Mouse (Mus musculus): ENCODE results near the gene Trp53bp2.

The Trp53bp2 gene

DNA sequence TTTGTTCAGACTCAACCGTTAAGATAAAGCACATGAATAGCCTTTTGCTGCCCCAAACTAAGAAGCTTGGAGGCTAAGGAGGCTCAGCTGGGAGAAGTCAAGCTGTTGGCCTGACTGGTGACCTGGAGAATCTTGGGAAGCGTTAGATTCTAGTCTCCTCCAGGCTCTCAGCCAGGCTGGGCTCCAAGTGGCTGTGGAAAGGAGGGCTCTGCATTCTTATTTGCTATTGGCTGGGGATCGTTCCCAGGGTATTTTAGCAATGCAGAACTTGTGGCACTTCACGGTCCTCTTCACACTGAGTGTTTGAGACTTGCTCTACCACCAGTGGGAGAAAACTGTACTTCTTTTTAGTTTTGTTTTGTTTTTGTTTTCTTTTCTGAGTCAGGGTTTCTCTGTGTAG is 20.2 kb upstream of the Trp53bp2 start:
- no peak for TF ChIP-seq GATA4 (IDR thresholded peaks at IDR 0.05; ENCODE audit: insufficient replicate concordance, low read length)

DNA sequence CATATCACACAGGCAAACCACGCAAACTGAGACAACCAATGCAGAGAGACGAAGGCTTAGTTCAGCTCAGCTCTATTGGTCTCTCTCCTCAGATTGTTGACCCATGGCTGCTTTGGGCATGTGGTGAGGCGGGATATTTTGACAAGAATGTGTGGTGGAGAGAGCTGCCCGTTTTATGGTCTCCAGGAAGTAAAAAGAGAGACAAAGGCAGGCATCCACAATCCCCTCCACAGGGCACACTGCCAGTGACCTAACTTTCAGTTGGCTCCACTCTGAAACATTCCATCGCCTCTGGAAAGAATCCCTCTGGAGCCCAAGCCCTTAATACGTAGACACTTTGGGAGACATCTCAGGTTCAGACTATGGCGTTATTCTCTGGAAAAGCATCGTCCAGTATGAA is 10.8 kb upstream of the Trp53bp2 start:
- TF ChIP-seq GATA4 (IDR thresholded peaks at IDR 0.05; ENCODE audit: insufficient replicate concordance, low read length) = no peak

DNA sequence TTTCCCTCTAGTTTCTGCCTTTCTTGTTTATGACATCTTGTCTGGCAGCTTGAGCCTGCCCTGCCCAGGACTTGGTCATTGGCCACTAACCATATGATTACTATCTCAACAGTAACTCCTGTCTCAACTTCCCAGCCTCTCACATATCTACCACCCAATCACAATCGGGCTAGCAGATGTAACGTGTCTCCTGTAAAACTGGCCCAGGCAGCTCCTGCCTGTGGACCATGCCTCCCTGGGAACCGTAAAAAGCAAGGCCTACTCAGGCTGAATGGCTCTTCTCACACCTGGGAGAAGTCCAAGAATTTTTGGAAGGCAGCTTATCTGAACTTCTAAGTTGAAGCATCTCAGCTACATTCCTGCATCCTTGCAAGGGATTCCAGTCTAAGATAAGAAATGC is 10.2 kb upstream of the Trp53bp2 start:
- no peak for TF ChIP-seq GATA4 (IDR thresholded peaks at IDR 0.05; ENCODE audit: insufficient replicate concordance, low read length)

DNA sequence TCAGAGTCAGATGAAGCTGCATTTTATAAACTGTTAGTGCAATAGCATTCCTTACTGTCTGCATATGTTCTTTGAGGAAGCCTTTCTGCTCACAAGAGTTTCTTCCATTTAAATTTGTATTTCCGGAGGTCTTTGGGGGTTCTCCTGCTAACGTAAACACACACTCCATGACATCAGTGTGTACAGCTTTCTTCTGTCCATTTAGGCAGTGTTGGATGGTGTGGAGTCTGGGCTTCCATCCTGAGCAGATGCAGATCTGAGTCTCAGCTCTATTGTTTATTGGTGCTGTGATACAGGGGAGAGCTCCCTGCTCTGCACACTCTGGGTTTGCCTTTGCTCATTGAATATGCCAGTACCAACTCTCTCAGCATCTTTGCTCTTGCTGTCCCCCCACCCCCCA is 9.8 kb upstream of the Trp53bp2 start:
- no peak for TF ChIP-seq GATA4 (IDR thresholded peaks at IDR 0.05; ENCODE audit: insufficient replicate concordance, low read length)

DNA sequence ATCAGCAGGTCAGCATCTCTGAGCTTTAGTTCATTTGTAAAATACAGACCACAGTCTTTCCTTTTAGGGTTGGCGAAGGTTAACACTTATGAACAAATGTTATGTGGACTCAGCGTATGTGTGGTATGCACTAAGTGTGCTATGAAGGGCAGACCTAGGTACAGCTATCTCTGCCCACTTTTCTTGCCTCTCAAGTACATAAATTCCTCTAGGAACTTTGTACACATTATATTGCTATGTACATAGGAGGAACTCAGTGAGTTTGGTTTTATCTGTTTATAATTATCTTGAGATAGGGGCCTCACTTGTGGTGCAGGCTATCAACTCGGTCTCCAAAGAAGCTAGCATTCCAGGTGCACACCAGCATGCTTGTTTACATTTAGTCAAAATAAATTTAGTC is 9.1 kb upstream of the Trp53bp2 start:
- TF ChIP-seq GATA4 (IDR thresholded peaks at IDR 0.05; ENCODE audit: insufficient replicate concordance, low read length) = no peak

DNA sequence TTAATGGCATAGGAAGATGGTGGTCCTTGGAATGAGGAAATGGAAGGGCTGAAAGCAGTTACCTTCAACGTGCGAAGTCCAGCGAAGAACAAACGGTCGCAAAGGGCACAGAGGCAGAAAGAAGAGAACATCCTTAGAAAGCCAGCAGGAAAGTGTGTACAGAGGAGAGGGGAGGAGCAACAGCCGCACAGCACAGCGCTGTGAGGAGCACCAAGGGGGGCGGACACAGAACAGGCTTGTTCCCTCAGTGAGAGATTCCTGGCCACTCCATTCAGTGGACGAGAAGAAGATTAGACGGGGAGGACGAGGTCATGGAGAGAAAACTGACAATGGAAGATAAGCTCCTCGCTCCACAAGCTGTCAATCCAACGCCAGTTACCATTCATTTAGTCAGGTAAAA is 5.9 kb upstream of the Trp53bp2 start:
- no peak for TF ChIP-seq GATA4 (IDR thresholded peaks at IDR 0.05; ENCODE audit: insufficient replicate concordance, low read length)

DNA sequence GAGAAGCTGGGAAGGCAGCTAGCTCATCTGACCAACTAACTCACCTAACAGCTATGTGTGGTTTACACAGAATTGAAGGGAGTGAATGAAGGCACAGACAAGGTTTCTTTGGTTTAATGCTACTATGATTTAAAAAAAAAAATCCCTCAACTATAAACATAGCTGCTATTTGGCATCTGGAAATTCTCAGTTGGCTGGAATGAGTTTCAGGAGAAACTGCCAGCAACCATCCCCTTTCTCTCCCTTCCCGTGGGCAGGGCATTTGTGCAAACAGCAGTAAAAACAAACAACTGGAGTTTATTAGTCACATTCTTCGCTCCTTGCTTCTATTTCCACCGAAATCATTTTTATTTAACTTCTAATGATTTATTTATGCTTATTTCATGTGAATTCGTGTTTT is 2.4 kb upstream of the Trp53bp2 start:
- TF ChIP-seq GATA4 (IDR thresholded peaks at IDR 0.05; ENCODE audit: insufficient replicate concordance, low read length) = no peak

DNA sequence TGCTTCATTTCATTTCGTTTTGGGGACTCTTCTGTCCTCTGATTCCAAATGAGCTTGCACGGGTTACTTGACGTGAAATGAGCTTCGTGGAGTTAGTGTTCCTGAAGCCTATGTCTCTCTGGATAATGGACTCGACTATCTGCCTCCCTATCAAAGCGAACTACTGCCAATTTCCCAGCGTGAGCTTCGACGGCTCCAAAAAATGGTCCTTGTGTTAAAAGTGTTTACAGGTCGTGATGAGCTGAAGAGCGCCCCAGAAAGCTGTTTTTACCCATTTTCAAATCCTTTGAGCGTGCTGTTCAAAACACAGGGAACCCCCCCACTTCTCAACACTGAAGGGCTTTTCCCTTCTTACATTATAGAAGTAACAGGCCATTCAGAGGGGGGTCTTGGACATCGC is 729 bp upstream of the Trp53bp2 start:
- TF ChIP-seq GATA4 (IDR thresholded peaks at IDR 0.05; ENCODE audit: insufficient replicate concordance, low read length) = no peak

DNA sequence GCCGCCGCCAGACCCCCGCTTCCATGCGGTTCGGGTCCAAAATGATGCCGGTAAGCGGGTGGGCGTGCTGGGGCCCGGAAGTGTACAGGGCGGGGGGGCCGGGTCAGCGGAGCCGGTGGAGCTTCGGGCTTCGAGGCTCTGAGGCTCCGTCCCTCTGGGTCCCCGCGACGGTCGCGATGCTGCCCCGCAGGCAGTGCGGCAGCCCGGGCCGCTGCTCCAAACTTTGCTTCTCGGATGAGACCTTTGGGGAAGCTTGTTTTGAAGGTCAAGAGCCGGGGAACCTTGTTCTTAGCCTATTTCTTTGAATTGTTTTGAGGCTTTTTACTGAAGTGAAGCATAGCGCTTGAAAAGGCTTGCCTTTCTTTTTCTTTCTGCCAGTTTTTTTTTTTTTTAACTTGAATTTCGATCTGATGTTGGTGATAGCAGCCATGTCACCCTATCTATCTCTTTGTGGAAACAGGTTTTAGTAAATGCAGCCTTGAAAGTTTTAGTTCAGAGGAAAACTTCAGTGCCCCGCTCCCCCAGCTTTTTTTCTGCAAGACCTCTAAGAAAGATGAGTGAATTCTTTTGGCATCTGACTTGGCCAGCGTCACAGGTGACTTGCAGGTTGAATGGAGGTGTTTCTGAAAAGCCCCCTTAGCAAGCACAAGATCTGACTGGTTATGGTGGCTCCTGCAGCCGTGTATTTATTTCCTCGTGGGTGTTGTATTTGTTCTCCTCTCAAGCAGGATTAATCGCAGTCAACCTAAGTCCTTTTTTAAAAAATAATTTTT is 615 bp downstream of the Trp53bp2 start:
- no peak for TF ChIP-seq GATA4 (IDR thresholded peaks at IDR 0.05; ENCODE audit: insufficient replicate concordance, low read length)

DNA sequence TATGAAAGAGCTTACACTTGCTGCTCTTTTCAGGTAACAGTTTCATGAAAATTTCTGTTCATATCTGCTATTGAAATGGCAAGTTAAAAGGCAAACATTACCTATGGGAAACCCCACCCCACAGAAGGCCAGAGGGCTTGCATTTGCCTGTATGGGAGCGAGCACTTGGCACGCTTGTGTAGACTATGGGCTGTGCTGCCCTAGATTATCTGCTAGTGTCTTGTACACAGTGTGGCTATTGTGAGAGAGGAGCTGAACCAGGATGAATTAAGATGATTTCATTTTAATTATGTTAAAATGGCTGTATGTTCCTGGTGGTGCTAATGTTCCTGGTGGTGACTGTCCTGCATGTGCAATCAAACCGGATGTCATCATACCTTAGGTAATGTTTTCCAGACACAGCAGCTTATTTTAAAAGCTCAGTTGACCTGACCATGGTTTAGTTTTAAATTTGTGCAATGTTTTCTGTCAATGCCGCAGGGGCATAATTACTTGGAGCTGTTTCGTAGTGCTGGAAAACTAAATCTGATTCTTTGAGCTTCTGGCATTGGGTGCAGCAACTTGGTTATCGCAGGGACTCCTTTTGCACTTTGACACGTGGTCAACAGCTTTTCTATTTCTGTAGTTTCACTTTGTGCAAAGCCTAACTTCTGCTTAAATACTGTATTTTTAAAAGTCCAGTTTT is 3.8 kb downstream of the Trp53bp2 start:
- TF ChIP-seq GATA4 (IDR thresholded peaks at IDR 0.05; ENCODE audit: insufficient replicate concordance, low read length) = no peak

DNA sequence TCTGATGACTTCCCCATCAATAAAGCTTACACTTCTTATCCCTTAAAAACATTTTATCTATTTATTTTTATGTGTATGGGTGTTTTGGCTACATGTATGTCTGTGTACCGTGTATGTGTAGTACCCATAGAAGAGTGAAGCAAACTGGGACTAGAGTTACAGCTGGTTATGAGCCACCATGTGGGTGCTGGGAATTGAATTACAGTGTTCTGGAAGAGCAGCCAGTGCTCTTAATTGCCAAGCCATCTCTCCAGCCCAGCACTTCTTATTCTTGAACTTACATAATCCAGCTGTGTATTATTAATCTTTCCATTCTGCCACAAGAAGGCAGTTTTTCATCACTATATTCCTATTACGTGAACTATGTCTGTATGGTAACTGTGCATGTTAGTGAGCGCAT is 10.5 kb downstream of the Trp53bp2 start:
- no peak for TF ChIP-seq GATA4 (IDR thresholded peaks at IDR 0.05; ENCODE audit: insufficient replicate concordance, low read length)

DNA sequence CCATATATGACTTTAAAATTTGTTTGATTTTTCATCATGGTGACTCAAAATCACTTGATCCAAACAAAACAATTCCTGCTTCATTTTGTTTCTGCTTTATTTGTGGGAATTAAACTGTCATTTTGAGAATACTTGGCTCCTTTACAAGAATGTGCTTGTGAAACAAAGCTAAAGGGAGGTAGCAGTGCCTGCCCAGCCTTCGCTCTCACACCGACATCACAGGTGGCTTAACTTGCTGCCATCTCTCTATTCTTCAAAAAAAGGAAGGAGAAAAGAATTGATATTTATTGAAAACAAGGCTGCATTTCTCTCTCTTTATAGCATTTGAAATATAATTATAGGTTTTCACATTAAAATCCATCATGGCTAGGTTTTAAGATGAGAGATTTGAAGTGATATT is 15.3 kb downstream of the Trp53bp2 start:
- TF ChIP-seq GATA4 (IDR thresholded peaks at IDR 0.05; ENCODE audit: insufficient replicate concordance, low read length) = no peak

DNA sequence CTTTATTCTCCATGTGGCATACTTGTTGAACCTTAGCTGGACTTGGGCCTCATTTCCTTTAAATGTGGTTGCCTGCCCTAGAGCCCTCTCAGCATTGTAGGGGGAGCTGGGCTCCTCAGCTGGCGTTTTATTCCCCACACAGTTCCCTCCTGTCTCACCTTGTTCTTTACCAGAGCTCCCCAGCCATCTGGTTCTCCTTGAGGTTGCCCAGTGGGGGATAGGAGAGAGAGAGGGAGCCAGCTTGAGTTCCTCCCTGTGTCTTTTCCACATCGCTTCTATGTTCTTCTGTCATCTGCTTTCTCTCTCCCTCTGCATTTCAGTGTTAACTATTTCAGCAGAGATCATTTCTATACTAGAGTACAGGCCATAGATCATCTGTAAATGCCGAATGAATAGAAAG is 16.2 kb downstream of the Trp53bp2 start:
- TF ChIP-seq GATA4 (IDR thresholded peaks at IDR 0.05; ENCODE audit: insufficient replicate concordance, low read length) = no peak

DNA sequence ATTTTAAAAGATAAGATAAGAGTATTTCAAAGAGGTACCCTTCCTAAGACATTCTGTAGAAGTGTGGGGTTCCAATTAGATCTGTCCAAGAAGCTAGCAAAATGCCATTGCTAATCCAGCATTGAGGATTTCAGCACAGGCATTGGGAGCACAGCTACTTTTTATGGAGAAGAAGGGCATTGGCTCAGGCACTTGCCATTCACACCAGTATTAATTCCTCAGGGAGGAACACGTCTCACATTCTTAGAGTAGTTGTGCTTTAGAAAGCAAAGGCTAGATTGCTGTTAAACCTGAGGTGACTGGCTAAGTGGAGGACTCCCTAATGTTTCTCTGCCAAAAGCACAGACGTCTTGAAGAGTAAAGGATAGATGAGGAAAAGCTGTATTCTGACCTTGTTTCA is 17.5 kb downstream of the Trp53bp2 start:
- no peak for TF ChIP-seq GATA4 (IDR thresholded peaks at IDR 0.05; ENCODE audit: insufficient replicate concordance, low read length)

DNA sequence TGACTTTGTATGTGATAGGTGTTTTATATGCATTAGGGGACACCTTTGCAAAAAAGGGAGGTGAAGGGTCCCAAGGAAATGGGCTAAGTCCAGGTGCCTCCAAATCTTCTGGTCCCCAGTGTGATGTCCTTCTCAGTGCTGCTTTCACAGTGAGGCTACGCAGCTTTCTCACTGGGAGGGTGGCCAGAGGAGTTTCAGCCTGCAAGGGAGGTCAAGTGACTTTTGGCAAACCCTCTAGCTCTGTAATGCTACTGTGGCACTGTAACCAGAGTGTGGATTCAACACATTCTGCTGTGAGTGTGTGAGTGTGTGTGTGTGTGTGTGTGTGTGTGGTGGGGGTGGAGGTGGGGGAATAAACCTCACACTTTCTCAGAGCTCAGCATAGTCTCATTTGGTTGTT is 18.5 kb downstream of the Trp53bp2 start:
- no peak for TF ChIP-seq GATA4 (IDR thresholded peaks at IDR 0.05; ENCODE audit: insufficient replicate concordance, low read length)

DNA sequence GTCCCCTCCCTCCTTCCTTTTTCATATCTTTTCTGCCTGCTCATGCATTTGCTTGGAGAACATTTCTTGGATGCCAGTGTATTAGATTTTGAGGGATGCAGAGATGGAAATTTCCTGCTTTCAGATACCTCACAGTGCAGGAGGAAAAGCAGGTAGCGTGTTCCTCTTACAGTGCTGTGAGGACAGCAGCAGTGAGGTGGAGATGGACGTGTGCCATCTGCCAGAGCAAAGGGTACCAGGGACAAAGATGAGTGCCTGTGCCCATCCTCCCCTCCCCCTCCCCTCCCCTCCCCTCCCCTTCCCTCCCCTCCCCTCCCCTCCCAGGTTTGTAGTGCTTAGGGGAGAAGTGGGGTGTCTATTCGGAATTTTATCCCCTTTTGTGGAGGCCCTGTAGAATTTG is 20.9 kb downstream of the Trp53bp2 start:
- no peak for TF ChIP-seq GATA4 (IDR thresholded peaks at IDR 0.05; ENCODE audit: insufficient replicate concordance, low read length)

DNA sequence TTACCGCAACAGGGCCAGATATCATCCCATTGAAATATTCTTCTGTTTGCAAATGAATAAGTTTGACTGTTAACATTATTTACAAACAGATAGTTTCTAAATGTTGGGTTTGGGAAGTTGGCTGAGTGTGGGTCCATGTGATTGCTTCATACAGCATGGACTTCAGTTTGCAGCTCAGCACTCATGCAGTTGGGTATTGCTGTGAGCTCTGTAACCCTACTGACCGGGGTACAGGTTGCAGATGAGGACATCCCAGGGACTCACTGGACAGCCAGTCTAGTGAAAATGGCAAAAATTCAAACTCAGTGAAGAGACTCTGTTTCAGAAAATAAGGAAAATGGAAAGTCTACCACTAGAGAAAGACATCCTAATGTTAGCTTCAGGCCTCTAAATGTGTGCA is 21.7 kb downstream of the Trp53bp2 start:
- TF ChIP-seq GATA4 (IDR thresholded peaks at IDR 0.05; ENCODE audit: insufficient replicate concordance, low read length) = no peak

All from liver, adult (tissue).